Mouse (Mus musculus) common myeloid progenitor, adult 5-6 weeks (primary cell): ENCODE results near the gene Gstcd. TPM values are rescaled to one million over a fixed set of nuclear protein-coding genes. Genes with fewer than 3 reads are reported as not detected.

ENCODE experiments used
- ATAC-seq: replicated peaks from 2 replicates; pipeline ENCODE4 v1.8.0; 2016; ENCODE audit warnings: low read depth, mild to moderate bottlenecking, moderate TSS enrichment, inconsistent platforms; ENCODE audit not compliant: poor library complexity, severe bottlenecking
- total RNA-seq: library from RNA; stranded (forward); fragments of 200-1000, 187-1606 nt; gene quantifications from 2 replicates; pipeline ENCODE4 v1.2.3, GENCODE M21; 2017

Gene Gstcd
- total RNA-seq, 1 experiment from 2014 or later, result 19.1 TPM

DNA sequence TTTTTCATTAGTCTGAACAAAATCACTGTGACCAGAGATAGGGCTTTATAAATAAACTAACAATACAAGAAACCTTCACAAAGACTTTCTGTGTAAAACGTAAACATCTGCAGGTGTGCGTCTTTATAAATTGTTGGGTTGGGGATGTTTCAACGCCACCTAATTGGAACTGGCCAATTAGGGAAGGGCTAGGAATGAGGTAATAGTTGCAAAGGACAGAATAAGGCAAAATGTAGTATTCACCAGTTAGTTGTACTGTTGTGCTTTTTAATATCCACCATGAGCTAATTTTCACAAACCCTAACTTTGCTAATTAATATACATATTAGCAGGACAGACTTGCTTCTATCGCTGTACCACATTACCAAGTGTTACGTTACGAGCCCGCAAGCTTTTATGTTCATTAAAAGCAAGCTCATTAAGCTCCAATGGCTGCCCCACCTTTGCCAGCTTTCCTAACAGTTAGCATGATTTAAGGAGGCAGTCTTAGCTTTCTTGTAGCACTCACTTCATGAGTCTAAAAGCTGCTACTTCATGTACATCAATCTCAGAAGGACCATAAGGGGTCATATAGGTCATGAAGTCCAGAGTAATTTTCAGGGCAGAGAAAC is 58.6 kb downstream of the Gstcd start:
- ATAC-seq, result no peak

GRCm38 (mm10) chr3:133026977-133027376 is 64.9 kb downstream of the Gstcd start:
- ATAC-seq, result no peak

DNA sequence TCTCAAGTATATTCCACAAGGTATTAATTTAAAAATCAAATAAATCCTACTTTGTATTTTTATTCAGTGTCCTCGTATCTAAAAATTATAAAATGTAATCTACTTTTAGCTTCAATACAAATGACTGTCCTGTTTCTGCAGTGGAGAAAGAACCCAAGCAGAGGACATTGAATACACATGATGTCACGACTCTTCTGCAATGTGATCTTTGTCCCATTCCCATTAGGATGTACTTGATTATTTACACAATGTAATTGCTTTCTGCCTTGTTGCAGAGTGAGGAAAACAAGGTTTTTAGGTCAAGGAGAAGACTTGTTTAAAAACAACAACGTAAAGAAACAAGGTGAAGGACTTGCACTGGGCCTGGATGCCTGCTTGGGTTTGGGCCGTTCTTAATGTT is 84.6 kb downstream of the Gstcd start:
- ATAC-seq, result no peak

DNA sequence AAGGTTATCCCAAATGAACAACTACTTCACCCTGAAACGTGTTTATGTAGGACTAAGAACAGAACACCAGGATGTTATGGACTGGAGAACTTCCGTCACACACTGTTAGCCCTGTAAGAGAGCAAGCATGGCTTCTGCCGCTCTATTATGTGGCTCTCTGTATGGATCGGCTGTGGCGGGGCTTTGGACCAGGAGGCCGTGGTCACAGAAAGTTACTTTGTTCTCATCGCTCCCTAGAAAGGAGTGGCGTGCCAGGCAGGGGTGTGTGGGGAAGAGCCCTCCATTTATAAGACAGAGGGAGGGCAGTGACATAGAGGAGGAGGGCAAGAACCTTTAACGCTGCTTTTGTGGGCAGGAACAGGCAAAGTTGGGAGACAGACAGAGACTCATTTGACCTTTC is 95.5 kb downstream of the Gstcd start:
- ATAC-seq, result no peak

GRCm38 (mm10) chr3:132995904-132996267 is 95.9 kb downstream of the Gstcd start:
- ATAC-seq, result no peak

- ATAC-seq, result no peak
These were observed 96.5 kb downstream of the Gstcd start for GRCm38 (mm10) chr3:132995172-132995903.

- ATAC-seq, result no peak
These were observed 105.6 kb downstream of the Gstcd start for GRCm38 (mm10) chr3:132986188-132986587.

DNA sequence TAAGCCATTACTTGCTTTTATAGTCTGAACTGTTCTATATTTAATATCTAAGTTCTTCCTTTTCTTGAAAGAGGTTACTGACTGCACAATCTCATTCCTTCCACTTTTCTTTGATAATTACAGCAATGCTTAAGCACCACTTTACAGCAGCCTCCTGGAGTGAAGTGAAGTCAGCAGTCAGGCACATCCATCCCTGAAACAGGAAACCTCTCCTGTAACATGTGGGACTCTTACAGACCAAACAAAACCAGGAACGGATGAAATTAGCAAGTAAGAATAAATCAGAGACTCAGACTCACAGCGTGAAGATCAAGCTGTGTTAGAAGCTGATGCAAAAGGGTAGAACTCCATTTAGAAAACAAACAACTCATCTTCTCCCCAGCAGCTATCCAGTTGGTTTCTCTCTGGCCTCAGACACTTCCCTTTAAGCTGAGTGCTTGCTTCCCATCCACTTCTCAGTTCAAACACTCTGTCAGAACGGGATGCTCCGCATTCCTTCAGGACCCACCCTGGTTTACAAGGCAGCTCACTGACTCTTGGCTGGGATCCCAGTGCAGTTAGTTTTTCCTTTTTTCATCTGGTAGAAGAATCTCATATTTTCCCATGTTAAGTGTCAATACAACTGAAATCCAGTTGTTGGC is 107.9 kb downstream of the Gstcd start:
- ATAC-seq, result no peak

- no peak for ATAC-seq
These were observed 109.9 kb downstream of the Gstcd start for GRCm38 (mm10) chr3:132981968-132982367.

DNA sequence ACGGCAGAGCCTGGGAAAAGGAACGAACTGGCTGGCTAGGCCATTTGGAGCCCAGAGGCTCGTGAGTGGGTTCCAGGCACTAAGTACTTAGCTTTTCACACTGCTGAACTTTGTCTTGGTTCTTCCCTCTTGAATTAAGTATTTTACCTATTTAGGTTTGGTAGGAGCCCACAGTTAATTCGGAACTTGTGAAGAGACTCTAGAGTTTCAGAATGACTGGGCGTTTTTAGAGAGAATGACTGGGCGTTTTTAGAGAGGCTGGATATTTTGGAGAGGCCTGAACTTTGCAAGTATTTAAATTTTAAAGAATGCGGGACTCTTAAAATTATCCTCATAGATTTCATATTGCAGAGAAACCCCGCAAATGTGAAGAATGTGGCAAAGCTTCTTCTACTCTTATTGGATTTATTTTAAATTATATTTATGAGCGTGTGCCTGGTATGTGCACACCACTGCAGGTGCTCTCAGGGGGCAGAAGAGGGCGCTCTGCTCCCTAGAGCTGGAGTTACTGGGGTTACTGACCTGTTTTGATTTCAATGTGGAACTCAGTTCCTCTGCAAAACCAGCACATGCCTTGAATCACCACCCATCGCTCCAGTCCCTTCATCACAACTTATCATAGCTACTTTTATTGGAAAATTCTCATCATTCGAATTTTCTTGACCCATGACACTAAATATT is 111.9 kb downstream of the Gstcd start:
- no peak for ATAC-seq

DNA sequence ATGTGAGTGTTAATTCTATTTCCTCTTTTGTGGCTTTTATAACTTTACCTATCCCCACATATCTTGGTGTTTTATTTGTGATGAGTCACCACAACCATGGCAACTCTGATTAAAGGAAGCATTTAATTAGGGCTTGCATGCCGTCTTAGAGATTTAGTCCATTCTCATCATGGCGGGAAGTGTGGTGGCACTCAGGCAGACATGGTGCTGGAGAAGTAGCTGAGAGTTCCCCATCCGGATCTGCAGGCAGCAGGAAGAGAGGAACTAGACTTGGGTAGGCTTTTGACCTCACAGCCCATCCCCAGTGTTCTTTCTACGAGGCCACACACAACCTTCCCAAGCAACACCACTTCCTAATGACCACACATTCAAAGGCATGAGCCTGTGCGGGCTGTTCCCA is 125.6 kb downstream of the Gstcd start:
- peak; percentile 77 for ATAC-seq

- no peak for ATAC-seq
These were observed 126.9 kb downstream of the Gstcd start for GRCm38 (mm10) chr3:132964715-132965507.

DNA sequence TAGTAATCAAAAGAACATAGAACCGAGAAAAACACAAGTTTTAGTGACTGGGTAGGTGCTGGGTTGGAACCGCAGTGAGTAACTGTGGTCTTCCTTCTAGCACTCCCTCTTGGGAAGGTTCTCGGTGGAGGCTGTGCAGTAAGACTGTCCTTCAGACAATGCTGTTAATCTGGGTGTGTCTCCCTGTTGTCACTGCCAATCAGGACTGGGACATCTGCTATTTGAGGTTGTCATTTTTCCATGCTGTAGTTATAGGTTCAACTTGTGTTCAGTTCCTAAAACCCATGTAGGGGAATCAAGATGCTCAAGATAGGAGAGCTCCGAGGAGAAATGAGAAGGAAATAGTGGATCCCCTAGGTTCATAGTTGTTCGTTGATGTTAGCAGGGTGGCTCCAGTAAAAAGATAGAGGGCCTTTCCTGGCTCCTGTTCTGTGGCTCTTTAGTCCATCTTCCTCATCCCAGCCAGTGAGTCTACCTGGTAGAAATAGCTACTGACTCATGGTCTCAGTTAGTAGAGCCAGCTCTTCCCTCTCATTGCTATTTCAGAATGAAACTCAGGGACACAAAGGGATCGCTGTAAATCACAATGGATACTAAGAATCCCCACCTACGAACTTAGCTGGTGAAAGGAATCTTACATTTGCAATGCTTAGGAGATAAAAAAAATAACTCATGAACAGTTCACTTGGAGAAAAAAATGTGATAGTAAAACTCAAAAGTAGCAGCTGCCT is 129.0 kb downstream of the Gstcd start:
- no peak for ATAC-seq

DNA sequence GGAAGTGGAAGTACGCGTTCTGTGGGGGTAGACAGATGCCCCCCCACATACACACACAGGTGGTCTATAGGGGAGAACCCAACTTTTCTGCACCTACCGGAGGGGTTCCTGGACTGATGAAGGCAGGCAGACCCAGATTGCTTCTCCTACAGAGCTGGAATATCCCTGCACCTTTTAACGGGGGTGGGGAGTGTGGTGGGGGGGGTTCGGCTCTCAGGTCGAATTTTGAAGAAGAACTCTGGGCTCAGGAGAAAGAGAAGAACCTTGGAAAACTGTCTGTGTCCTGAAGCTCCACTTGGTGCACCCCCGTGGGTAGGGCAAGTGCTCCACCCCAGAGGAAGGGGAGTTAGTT is 141.3 kb downstream of the Gstcd start:
- ATAC-seq, result no peak

GRCm38 (mm10) chr3:132949791-132950528 is 141.9 kb downstream of the Gstcd start, which contains the start of gene Npnt:
Npnt (minus strand) TSS chr3:132950291.
- ATAC-seq, result peak; percentile 41

DNA sequence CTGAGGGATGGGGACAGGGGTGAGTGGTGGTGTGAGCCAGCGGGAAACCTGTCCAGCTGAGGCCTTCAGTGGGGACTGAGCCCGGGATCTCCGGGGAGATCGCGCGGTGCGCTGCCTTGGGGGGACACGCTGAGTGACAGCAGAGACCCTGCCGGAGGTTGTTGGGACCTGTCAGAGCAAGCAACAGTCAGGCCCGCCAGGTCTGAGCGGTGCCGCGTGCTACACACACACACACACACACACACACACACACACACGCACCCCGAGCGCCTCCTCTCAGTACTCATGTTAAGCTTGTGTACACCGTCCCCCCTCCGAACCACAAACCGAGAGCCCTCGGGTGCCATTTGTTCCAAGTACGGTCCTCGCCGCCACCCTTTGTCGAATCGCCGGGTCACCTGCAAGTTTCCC is 142.4 kb downstream of the Gstcd start:
- peak; percentile 49 for ATAC-seq

DNA sequence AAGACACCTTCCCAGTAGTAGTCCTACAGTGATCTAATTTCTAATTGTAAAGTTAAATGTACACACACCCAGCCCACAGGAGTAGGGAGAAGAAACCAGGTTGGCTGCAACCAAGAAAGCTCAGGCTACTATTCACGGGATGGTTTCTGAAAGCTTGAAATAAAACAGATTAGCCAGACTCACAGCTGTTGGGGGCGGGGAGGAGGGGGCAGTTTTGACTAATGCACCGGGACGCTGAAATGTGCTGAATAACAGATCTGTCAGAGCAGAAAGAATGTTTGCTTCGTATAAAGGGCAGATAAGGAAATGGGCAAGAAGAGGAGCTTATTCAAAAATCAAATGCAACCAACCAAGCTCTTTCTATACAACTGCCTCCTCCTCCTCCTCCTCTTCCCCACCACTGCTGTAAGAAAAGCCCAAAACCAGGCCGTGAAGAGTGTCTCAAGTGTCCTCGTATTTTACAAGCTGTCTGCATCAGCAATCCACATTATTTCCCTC is 143.5 kb downstream of the Gstcd start:
- ATAC-seq, result no peak

GRCm38 (mm10) chr3:132946086-132946485 is 145.7 kb downstream of the Gstcd start:
- no peak for ATAC-seq

- ATAC-seq, result no peak
These were observed 146.2 kb downstream of the Gstcd start for GRCm38 (mm10) chr3:132945669-132946068.
